Mouse (Mus musculus) lung, adult 18-20 months (tissue): ENCODE results near the gene Nek10.
"Not testable (repeated sequence)": the region's sequence is repeated elsewhere in the genome, so short reads cannot be mapped to it uniquely, and the experiment has no call there.

Experiments
- DNase-seq, 2 experiments: peaks; one replicate each; pipeline ENCODE4 v3.0.0; 2022; ENCODE audit warnings: mixed read lengths in 2 of 2

Nek10 gene

DNA sequence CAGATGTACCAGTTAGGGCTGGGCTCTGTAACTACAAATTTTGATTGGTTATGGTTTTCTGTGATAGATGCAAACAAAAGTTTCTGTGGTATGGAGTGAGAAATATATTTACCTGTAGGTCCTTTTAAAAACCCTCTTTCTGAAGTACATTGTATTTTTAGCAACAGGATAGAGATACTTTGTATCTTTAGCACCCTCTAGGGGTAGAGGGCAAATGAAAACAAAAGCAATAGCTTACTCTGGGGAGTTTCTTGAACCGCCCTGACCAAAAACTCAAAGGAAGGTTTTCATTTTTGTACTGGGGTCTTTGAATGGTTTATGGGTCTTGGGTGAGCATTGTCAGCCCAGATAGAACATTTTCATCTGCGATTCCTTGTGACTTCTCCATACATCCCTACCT is 188.4 kb downstream of the Nek10 start:
- no peak for DNase-seq

DNA sequence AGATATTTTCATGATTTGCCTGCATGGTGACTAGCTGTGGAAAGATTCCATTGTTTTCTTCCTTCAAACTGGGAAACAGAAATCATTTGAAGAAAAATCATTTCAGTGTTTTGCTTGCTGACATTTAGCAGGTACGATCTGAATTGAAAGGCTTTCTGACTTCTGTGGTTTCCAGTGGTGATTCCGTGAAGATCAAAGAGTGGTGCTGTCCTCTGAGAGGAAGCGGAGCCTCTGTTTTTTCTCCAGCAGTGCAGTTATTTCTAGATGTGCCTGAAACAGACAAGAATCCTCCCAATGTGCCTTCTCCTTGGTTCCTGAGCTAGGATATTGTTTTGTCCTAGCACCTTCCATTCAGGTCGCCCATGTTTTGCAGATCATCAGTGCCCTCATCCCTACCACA is 208.2 kb downstream of the Nek10 start:
- DNase-seq: no peak

DNA sequence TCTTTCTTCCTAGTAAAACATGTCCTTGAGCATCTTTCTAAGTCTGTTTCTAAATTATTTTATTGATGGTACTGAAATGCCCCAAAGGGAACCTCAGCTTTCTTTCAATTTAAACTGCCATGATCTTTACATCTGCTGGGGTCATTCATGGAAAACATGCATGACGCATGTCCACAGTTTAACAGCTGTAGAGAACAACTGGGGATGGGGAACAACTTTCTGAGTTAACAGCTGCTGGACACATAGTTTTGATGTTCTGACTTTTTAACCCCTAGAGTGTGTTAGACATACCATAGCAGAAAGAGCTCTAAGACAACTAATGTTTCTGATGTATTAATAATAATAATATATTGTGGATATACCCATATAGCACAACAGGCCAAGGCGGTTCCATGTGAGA is 211.6 kb downstream of the Nek10 start:
- DNase-seq: no peak

DNA sequence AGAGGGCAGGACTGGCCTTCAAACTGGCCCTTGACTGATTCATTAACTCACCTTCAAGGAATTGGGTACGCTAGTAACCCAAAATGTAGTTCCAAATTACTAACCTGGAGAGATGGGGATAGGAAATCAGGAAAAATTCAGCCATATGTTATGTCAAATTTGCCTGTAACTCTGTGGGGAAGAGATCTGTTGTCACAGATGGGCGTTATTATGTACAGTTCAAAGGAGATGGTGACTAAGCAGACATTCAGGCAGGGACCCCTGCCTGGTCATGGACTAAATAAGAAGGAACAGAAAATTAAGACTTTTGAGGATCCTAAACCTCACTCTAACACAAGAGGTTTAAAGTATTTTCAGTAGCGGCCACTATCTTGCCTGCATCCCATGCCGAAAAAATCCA is 227.4 kb downstream of the Nek10 start:
- not testable (repeated sequence) for DNase-seq

DNA sequence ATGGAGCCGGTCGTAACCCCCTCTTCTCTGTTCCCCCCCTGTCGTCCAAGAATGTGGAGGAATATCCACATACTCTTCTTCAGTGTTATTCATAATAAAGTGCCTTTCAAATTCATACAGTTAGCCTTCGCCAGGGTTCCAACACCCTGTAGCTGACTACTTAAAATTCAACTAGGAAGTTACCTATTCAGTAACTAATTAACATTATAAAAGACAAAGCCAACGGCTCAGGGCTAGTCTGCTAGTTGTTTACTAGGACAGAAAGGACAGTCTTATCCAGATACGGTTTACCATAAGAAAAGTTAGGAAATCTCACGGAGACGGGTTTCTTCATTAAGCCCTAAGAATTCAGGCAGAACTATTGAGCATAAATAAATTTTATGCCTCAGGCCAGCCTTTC is 231.4 kb downstream of the Nek10 start:
- DNase-seq: not testable (repeated sequence)

DNA sequence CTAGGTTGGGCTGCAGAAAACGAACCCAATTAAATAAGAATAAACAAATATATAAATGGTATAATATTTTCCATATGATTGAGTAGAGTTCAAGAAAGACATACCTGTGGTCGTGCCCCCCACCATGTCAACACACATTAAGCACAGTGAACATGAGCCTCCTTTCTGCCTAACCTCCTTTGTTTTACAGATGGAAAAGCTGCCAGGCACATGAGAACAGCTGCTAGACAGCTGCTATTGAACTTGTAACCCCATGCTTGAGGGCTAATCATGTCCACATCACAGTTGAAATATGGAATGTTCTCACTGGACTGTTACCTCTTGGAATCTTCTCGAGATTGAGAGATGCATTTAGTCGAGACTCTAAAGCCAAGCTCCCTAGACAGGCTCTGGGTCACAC is 245.0 kb downstream of the Nek10 start:
- no peak for DNase-seq

DNA sequence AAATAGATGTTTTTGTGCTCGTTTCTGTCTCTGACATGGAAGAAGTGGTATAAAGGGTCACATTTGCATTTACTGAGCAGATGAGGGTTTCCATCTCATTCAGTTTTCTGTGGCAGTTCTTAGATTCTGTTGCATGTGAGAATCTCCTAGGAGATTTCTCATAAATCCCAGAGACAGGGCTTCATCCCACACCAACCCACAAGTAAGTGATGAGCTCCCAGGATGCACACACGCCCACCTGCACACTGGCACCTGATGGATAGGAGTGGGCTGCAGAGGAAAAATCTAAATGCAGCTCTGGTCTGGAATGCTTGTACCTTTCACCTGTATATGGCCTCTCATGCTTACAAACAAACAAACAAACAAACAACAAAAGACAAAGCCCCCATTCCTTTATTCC is 258.3 kb downstream of the Nek10 start:
- no peak for DNase-seq
